Mouse (Mus musculus) subcutaneous adipose tissue, adult 2 months (tissue): ENCODE data around the gene 4930404N11Rik. TPM values are rescaled to one million over a fixed set of nuclear protein-coding genes. Genes with fewer than 3 reads are reported as not detected.

Experiments used
- polyA plus RNA-seq: library from polyadenylated mRNA; depleted of rRNA; stranded (reverse); fragments of >200 nt; gene quantifications from 2 replicates; pipeline ENCODE4 v1.2.3, GENCODE M21; 2012; ENCODE audit warnings: low replicate concordance; rRNA removed

Gene 4930404N11Rik
- 0.43 and 1.8 TPM in 2 replicates for polyA plus RNA-seq

DNA sequence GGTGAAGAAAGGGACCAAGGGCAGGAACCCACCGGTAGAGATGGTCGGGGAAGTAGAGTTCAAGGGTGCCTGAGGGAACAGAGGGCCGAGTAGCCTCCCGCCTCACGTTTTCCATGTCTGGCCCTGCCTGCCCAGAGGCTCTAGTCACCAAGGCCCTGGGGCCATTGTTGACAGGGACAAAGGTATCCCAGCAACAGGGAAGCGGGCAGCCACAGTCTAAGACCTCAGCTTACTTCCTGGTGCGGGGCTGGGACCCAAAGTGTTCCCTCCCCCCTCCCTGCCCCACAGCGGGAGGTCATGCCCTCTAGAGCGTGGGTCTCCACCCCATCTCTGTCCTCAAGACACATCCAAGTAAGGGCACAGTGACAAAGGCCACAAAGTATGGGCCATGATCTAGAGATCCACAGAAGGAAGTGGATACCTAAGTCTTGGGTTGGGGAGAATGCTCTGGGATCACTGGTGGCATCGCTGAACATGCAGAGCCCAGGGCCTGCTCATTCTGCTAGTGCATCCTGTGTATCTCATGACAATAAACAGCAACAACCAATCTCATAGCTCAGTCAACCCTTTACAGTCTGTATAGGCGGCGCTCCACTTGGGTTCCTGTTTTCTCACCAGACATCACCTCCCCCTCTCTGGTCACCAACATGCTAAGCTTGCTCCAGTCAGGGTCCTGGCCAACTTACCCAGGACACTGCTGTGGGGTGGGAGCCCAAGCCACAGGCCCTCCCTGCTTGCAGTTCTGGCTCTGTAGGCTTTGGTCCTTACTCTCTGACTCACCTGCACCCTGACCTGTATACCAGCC lies at the start of gene 4930404N11Rik:
TSS of gene 4930404N11Rik (minus strand) at position 145 of the 805 bp plus-strand sequence.

DNA sequence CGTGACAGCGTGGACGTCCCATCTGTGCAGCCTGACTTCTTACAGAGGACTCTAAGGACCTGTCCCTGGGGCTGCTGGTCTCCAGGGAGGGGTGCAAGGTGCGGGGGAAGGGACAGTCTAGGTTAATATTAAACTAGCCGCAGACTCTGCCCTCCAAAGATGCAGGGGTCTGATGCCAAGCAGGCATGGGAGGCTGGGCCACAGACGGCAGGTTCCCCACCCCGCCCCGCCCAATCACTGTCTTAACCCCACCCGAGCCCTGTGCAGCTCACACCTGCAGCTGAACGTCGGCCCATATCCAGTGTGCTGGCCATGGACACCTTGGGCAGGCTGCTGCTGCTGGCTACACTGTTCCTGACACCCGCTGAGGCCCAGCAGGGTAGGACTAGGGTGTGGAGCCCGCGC lies 27.2 kb upstream of the 4930404N11Rik start, which contains the start of gene Smim24:
TSS of gene Smim24 (plus strand) at position 271 of the 405 bp plus-strand sequence.

DNA sequence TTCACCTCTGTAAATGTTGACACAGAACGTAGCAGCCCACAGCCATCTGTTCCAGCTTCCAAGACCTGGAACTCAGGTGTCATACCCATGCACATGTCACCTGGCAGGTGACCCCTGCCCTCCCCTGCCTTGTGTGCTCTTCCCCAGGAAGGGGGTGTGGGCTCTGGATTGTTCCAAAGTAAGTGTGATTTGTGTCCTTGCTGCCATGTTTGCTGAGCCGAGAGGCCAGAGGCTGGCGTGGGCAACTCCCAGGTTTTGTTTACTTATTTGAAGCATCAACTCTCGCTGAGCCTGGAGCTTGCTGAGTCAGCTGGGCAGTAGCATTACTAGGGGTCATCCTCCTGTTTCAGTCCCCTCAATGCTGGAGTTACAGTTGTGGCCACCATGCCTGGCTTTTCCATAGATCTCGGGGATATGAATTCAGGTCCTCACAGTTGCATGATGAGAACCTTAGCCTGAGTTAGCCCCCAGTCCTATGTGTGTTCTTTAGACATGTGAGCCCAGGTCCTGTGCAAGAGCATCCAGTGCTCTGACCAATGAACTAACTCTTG lies 23.0 kb upstream of the 4930404N11Rik start, which contains the start of gene Gm48552:
TSS of gene Gm48552 (plus strand) at position 501 of the 551 bp plus-strand sequence.

DNA sequence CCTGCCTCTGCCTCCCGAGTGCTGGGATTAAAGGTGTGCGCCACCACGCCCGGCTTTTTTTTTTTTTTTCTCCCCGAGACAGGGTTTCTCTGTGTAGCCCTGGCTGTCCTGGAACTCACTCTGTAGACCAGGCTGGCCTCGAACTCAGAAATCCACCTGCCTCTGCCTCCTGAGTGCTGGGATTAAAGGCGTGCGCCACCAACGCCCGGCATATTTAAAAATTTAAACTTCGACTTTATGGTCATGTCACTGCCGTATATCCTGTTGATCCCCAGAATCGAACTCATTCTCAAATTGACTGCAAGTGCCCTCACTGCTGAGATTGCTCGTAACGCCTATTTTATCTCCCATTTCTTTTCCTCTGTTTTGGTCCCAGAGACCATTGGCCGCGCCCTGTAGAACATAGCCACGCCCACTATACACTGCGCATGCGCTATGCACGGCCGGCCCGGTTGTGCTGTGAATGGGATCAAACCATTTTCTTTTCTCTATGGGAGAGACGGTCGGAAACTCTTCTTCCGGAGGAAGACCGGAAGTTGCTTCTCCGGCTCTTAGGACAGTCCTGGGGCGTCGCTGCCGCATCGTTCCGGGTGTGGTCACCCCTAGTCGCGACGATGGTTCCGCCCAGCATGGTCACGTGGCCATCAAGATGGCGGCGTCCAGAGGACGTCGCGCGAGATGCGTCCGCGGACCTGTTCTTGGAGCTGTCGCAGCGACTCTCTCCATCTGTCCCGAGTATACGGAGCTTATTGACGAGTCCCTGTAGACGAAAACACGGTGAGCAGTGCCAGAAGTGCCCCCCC lies 18.4 kb upstream of the 4930404N11Rik start, which contains the start of the genes Dohh and Gm48551:
TSS of gene Dohh (plus strand) at position 627 of the 803 bp plus-strand sequence.
TSS of gene Gm48551 (plus strand) at position 665 of the 803 bp plus-strand sequence.

DNA sequence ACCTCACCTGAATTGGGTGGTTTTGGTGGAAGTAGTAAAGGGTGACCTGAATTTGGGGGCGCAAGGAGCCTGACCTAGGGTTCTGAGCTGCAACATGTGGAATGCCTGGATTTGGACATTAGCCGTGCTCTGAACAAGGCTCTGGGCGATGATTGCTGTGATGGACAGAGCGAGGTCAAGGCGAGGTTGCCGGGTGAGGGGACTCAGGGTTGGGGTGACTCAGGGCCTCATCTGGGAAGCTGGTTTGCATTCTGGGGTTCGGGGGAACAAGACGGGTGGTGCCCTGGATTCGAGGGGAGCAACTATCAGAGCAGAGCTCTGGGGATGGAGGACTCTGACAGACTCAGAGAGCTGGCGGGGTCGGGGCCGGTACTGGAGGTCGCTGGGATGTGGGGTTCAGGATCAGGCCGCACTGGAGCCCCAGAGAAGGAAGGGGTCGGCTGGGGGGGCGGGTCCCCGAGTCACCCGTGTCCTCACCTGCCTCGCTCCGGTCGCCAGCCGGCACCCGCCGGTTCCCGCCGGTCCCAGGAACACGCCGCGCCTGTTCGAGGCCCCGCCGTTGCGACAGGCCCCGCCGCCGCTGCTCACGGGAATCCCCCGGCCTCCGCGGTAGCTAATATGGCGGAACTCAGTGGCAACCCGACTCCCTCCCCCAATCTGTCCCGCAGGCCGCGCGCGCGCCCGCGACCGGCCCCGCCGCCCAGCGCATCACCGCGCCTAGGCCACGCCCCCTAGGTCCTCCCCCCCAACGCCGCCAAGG lies 12.4 kb upstream of the 4930404N11Rik start, which contains the start of gene Fzr1:
TSS of gene Fzr1 (minus strand) at position 724 of the 760 bp plus-strand sequence.

DNA sequence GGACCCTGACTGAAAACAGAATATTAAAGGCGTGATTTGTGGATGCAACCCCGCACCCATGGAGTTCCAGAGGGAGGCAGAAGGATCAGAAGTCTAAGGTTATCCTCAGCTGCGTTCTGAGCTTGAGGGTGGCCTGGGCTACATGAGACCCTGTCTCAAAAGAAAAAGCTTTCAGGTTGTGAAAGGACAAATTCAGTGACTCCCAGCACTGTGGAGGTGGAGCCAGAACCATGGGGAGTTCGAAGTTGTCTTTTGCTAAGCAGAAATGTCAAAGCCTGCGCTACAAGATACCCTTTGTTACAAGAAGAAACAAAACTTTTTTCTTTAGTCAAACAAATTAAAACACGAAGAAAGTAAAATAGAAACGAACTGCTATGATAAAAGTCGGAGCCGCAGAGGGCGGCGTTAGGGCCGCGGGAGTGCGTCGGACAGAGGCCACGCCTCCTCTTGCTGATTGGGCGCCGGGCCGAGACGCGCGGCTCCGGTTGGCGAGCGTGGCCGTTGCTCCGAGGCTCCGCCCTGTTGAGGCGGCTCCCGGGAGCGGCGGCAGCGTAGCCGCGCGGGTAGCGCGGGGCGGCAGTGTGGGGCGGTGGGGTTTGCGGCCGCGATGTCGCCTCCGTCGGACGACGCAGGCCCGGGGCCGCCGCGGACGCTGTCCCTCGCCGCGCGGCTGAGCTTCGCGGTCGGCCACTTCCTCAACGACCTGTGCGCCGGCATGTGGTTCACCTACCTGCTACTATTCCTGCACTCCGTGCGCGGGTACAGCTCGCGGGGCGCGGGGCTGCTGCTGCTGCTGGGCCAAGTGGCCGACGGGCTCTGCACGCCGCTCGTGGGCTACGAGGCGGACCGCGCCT lies 8.4 kb downstream of the 4930404N11Rik start, which contains the start of gene Mfsd12:
TSS of gene Mfsd12 (plus strand) at position 501 of the 854 bp plus-strand sequence.

DNA sequence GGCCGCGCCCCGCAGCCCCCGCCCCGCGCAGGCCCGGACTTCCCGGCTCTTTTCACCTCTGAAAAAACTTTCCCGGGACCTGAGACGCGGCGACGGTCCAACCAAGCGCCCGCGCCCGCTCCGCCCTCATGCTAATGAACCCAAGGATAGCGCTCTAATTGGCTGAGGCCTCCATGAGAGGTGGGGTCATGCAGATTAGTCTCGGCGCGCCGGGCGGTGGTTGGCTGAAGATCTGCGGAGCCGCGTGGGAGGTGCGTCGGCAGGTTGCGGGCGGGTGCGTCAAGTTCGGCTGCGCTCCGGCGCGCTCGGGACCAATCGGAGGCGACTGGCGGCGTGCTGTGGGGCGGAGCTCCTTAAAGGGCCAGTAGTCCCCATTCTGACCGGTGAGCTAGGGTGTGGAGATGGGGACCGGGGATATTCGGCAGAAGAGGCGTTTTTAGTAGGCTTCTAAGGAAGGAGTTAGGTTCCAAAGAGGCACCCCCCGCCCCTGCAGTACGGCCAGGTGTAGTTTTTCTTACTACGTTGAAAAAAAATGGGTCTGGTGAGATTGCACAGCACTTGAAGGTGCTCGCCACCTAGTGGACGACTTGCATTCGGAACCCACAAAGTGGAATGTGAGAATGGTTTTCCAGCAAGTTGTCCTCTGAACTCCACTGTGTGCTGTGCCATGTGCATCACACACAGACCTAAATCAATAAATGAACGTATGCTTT lies 15.1 kb downstream of the 4930404N11Rik start, which contains the start of gene Hmg20b:
TSS of gene Hmg20b (minus strand) at position 130 of the 713 bp plus-strand sequence.

DNA sequence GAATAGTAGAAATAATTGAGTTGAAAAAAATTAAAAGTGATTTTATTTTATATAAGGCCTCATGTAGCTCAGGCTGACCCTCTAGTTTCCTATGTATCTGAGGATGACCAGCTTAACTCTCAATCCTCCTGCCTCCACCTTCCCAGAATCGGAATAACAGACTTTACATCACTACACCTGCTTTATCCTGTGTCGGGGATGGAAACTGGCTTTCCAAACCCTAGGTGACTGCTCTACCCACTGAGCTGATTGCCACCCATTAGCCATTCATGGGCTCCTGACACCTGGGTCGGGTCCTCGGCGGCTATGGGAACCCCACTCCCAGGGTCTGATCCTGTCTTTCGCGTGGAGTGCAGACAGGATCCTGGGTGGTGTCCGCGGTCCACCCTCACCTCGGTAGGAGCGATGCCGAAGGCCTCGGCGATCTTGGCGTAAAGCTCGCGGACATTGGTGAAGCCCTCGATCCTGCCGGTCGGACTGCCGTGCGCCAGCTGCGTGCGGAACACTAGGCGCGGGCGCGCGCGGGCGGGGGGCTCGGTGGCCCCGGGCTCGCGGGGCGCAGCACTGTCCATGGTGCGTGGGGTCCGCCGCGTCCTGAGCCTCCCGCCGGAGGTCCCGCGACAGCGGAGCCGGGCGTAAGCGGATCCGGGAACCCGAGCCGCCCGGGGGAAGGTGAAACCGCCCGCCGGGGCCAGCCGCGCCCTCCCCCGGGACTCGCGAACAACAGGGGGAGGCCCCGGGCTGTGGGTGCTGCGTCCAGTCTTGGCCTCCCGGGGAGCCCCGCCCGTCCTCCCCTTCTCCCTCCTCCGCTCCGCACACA lies 22.7 kb downstream of the 4930404N11Rik start, which contains the start of gene Gipc3:
TSS of gene Gipc3 (minus strand) at position 581 of the 820 bp plus-strand sequence.

DNA sequence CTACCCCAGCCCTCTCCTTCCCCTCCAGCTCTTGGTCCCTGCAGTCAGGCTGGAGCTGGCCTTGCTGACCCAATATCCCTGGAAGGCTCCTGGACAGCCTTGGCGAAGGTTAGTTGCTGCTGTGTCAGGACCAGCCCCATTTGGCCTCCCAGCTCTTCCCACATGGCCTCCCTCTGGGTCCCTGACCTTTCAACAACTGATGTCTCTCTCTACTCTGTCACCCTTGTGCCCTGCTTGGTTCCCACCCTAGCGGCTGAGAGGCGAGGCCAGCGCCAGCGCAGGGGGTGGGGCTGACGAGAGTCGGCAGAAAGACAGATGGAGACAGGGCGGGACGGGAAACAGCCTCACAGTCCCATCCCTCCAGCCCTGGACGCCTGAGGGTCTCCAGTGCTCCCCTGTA lies 37.2 kb downstream of the 4930404N11Rik start, which contains the start of gene Tbxa2r:
TSS of gene Tbxa2r (plus strand) at position 346 of the 400 bp plus-strand sequence.

DNA sequence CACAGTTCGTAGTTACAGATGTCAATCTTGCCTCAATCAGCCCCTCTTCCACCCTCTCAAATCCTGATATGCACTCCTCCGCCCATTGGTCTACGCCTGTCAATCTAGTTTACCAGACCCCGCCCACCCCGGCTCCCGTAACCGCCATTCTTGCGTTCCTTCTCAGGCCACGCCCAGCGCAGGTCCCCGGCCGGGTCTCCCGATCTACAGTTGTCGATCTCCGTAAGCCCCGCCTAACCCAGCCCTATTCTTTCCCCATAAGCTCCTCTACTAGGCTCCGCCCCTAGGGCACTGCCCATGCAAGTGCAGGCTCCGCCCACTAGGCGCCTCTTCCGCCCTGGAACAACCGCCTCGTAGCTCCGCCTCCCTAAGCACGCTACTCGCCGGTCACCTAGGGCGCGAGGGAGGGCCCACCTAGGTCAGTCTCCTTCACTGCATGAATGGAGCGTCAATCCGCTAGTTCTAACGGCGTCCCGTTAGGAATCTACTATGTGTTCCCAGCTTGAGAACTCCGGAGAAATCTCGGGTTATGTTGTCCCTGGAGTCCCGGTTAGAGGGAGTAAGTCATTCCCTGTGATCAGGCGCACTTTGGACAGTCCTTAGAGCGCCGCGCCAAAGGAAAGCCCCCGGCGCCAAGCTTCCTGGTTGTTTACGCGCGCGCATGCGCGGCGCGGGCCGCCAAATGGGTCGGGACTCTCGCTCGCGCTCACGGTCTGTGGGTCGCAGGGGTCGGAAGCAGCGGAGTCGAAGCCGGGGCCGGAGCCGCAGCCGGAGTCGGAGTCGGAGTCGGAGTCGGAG lies 44.9 kb downstream of the 4930404N11Rik start, which contains the start of gene Cactin:
TSS of gene Cactin (plus strand) at position 554 of the 798 bp plus-strand sequence.

Other genes starting within 250 kb of the 4930404N11Rik start
- 32.2 and 49.6 TPM in 2 replicates for gene Zbtb7a, start 230.6 kb downstream of the 4930404N11Rik start, polyA plus RNA-seq
- 28.2 and 37.7 TPM in 2 replicates for gene Pias4, start 197.9 kb downstream of the 4930404N11Rik start, polyA plus RNA-seq
- 1,292 and 2,498 TPM in 2 replicates for gene Eef2, start 189.2 kb downstream of the 4930404N11Rik start, polyA plus RNA-seq
- 75.2 and 89.3 TPM in 2 replicates for gene Dapk3, start 182.8 kb downstream of the 4930404N11Rik start, polyA plus RNA-seq
- not detected in 2 replicates for gene 4930442H23Rik, start 182.0 kb downstream of the 4930404N11Rik start, polyA plus RNA-seq
- not detected in 2 replicates for gene Nmrk2, start 163.8 kb downstream of the 4930404N11Rik start, polyA plus RNA-seq
- gene Atcay, start 135.0 kb downstream of the 4930404N11Rik start, polyA plus RNA-seq: 0.03 and 0.06 TPM in 2 replicates
- 5.7 and 25.8 TPM in 2 replicates for gene Zfr2, start 132.7 kb downstream of the 4930404N11Rik start, polyA plus RNA-seq
- 3.3 and 4.0 TPM in 2 replicates for gene Matk, start 112.9 kb downstream of the 4930404N11Rik start, polyA plus RNA-seq
- 78.4 and 104 TPM in 2 replicates for gene Mrpl54, start 98.9 kb downstream of the 4930404N11Rik start, polyA plus RNA-seq
- gene Apba3, start 98.9 kb downstream of the 4930404N11Rik start, polyA plus RNA-seq: 107 and 116 TPM in 2 replicates
- gene Tjp3, start 74.2 kb downstream of the 4930404N11Rik start, polyA plus RNA-seq: 0.26 and 15.2 TPM in 2 replicates
- 56.8 and 80.2 TPM in 2 replicates for gene Pip5k1c, start 72.9 kb downstream of the 4930404N11Rik start, polyA plus RNA-seq
- 23.1 and 38.0 TPM in 2 replicates for gene Cactin, start 44.7 kb downstream of the 4930404N11Rik start, polyA plus RNA-seq
- gene Tbxa2r, start 37.1 kb downstream of the 4930404N11Rik start, polyA plus RNA-seq: 10.1 and 16.3 TPM in 2 replicates
- gene Gipc3, start 22.6 kb downstream of the 4930404N11Rik start, polyA plus RNA-seq: 2.2 and 4.8 TPM in 2 replicates
- gene Hmg20b, start 15.3 kb downstream of the 4930404N11Rik start, polyA plus RNA-seq: 69.5 and 90.1 TPM in 2 replicates
- gene Mfsd12, start 8.3 kb downstream of the 4930404N11Rik start, polyA plus RNA-seq: 38.6 and 41.1 TPM in 2 replicates
- gene Fzr1, start 12.7 kb upstream of the 4930404N11Rik start, polyA plus RNA-seq: 56.1 and 75.2 TPM in 2 replicates
- 61.5 and 66.9 TPM in 2 replicates for gene Dohh, start 18.6 kb upstream of the 4930404N11Rik start, polyA plus RNA-seq
- 3.2 and 5.1 TPM in 2 replicates for gene Gm48551, start 18.6 kb upstream of the 4930404N11Rik start, polyA plus RNA-seq
- 1.5 and 1.8 TPM in 2 replicates for gene Gm48552, start 23.2 kb upstream of the 4930404N11Rik start, polyA plus RNA-seq
- 9.8 and 12.3 TPM in 2 replicates for gene Smim24, start 27.2 kb upstream of the 4930404N11Rik start, polyA plus RNA-seq
- 67.7 and 99.8 TPM in 2 replicates for gene Nfic, start 89.8 kb upstream of the 4930404N11Rik start, polyA plus RNA-seq
- 0.70 and 0.93 TPM in 2 replicates for gene Celf5, start 116.9 kb upstream of the 4930404N11Rik start, polyA plus RNA-seq
- 174 and 241 TPM in 2 replicates for gene Ncln, start 130.6 kb upstream of the 4930404N11Rik start, polyA plus RNA-seq
- 7.2 and 9.4 TPM in 2 replicates for gene S1pr4, start 134.3 kb upstream of the 4930404N11Rik start, polyA plus RNA-seq
- 3.8 and 5.3 TPM in 2 replicates for gene Gna15, start 158.4 kb upstream of the 4930404N11Rik start, polyA plus RNA-seq
- gene Gna11, start 179.4 kb upstream of the 4930404N11Rik start, polyA plus RNA-seq: 141 and 164 TPM in 2 replicates
- 885 and 1,244 TPM in 2 replicates for gene Aes, start 193.7 kb upstream of the 4930404N11Rik start, polyA plus RNA-seq
- 43.6 and 76.2 TPM in 2 replicates for gene Tle2, start 208.7 kb upstream of the 4930404N11Rik start, polyA plus RNA-seq
- 9.9 and 14.9 TPM in 2 replicates for gene Tle6, start 235.3 kb upstream of the 4930404N11Rik start, polyA plus RNA-seq
- gene BC025920, start 240.5 kb upstream of the 4930404N11Rik start, polyA plus RNA-seq: 1.1 and 1.3 TPM in 2 replicates